Mouse (Mus musculus): ENCODE measurements around the gene Siglecf. TPM values are rescaled to one million over a fixed set of nuclear protein-coding genes. Genes with fewer than 3 reads are reported as not detected.

Siglecf gene
- polyA plus RNA-seq, 1 experiment from 2014 or later: 0.18 TPM

DNA sequence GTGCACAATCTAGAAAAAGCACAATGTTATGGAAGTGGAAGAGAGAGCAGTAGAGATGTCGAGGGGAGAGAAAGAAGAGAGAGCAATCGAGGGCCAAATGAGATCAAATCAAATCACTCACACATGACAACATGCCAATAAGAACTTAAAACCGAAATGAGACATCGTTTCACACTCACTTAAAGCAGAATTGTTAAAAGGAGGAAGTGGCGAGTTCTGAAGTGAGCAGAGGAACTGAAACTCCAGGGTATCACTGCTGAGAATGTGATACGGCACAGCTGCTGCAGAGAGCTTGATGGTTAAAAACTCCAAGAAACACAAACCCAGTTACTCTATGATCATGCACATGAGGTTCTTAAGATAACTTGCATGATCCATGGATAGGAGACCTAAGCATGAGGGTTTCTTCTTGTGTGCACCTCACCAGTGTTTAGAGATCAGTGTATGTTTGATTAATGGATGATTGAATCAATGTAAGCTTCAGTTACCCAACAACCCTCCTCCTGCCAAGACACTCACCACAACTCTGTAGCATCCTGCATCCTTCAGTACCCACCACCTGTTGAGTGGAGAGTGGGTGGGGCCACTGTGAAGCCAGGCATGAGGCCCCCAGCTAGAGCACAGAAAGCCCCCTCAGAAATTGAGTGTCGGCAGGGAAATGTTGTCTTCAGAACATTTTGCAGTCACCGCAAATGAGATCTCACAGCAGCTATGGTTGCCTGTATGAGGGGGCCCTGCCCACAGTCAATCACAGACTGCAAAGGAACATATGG, 41.4 kb downstream of the Siglecf start:
- no peaks in the 10 kb centered on the region for H3K27me3 ChIP-seq
- H3K9ac ChIP-seq: no peak overlapping the region
- no peak overlapping the region for H3K4me2 ChIP-seq
- 0 out of 2 replicates have a peak, but pooled peaks cover 3% of the 10 kb centered on the region for H3K9me3 ChIP-seq (replicated peaks)
- H3K36me3 ChIP-seq: no peaks in the 10 kb centered on the region
- H3K4me3 ChIP-seq (replicated peaks): no peak overlapping the region
- no peaks in the 10 kb centered on the region for H3K4me1 ChIP-seq
- WGBS: 71% methylated on average over 8 of the region's 8 CpGs
- no peak for ATAC-seq (replicated peaks; ENCODE audit: low FRiP score)
- no peak overlapping the region for H3K27ac ChIP-seq

DNA sequence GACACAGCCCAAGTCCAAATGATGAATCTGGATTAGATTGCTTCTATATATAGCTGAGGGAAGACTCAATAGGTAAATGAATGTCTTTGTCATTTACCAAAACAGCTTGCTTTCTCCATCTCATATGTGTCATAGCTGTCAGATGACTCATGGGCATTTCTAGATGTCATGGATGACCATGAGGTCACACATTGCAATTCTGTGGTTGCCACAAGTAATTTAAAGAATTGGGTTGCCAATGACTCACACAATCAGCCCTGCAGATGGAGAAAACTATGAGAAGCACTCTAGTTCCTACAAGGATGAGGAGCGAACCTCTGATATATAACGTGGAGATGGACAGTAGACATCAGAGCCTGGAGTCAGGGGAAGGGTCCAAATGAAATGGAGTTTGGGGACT, 48.4 kb downstream of the Siglecf start:
- Histone ChIP-seq H3K36me3 (no peaks in the 10 kb centered on the region), H3K4me1 (no peaks in the 10 kb centered on the region), H3K4me2 (no peak overlapping the region), H3K27me3 (no peaks in the 10 kb centered on the region), H3K4me3 (replicated peaks) (no peak overlapping the region), H3K9ac (no peak overlapping the region), H3K27ac (no peak overlapping the region), H3K9me3 (replicated peaks) (no peaks in the 10 kb centered on the region)
- ATAC-seq (replicated peaks; ENCODE audit: low FRiP score): no peak
- 77% methylated on average over 2 of the region's 2 CpGs for WGBS

DNA sequence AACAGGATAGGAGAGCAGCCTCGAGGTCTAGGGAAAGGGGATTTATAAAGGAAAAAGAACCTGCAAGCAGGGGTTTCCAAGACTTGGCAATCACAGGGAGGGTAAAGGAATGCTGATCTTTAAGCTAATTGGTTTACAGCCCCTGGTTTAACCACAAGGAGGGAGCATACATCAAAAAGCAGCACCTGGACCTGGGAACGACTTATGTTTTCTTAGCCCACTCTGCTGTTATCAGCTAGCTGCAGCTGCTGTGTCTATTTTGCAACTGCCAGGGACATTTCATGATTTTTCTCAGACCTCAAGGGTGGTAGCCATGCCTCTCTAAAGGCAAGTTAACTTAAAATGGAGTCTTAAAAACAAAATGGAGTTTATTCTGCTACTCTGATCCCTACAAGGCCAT, 51.6 kb downstream of the Siglecf start:
- Histone ChIP-seq H3K27me3 (no peaks in the 10 kb centered on the region), H3K36me3 (no peaks in the 10 kb centered on the region), H3K9ac (no peak overlapping the region), H3K4me2 (no peak overlapping the region), H3K4me3 (replicated peaks) (no peak overlapping the region), H3K4me1 (no peaks in the 10 kb centered on the region), H3K27ac (no peak overlapping the region), H3K9me3 (replicated peaks) (no peaks in the 10 kb centered on the region)
- ATAC-seq (replicated peaks; ENCODE audit: low FRiP score): no peak
- 14% methylated on average over 2 of the region's 2 CpGs for WGBS

DNA sequence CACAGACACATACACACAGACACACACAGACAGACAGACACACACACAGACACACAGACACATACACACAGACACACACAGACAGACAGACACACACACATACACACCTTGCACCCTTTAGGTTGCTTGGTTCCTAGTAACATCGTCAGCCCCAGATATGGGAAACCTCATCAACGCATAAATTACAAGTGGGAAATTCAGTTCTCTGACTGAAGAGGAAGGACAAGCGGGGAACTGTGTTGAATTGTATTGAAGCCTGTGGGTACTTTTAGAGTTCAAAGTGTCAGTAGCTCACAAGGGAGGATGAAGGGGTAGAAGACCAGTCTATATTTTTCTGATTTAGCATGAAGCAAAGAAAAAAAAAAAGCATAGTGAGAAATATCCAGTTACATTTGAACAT, 56.4 kb downstream of the Siglecf start:
- no peak for ATAC-seq (replicated peaks; ENCODE audit: low FRiP score)
- Histone ChIP-seq H3K9me3 (replicated peaks) (no peaks in the 10 kb centered on the region), H3K27ac (no peak overlapping the region), H3K27me3 (no peaks in the 10 kb centered on the region), H3K36me3 (no peaks in the 10 kb centered on the region), H3K9ac (no peak overlapping the region), H3K4me1 (0 out of 2 replicates have a peak, but pooled peaks cover 5% of the 10 kb centered on the region), H3K4me3 (replicated peaks) (no peak overlapping the region), H3K4me2 (no peak overlapping the region)
- 73% methylated on average over 3 of the region's 3 CpGs for WGBS

DNA sequence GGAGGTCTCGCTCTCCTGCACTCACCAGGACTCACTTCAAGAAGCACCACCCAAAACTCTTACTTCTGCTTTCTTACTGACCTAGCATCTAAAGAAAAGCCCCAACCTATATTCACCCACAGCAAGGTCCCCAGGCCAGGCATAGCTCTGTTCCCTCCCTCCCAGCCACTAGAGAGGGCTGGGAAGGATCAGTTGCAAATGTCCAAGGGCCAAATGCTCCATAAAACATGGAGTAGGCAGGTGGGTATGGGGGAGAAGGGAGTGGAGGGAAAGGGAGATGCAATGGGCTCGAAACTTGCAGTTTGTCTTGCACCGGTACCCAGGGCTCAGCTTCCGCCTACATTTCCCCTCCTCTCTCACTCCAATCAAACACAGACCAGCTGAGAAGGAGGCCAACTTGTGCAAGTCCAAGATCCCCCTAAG, 57.0 kb downstream of the Siglecf start, which contains the start of gene Siglecg:
TSS of gene Siglecg (plus strand) at position 74 of the 423 bp plus-strand sequence.
- ATAC-seq (replicated peaks; ENCODE audit: low FRiP score): peak; percentile 77
- Histone ChIP-seq H3K36me3 (no peaks in the 10 kb centered on the region), H3K4me3 (replicated peaks) (no peak within 1 kb of the TSS), H3K4me2 (no peak within 1 kb of the TSS), H3K27me3 (no peaks in the 10 kb centered on the region), H3K4me1 (0 out of 2 replicates have a peak, but pooled peaks cover 5% of the 10 kb centered on the region), H3K9ac (no peak within 1 kb of the TSS), H3K9me3 (replicated peaks) (no peaks in the 10 kb centered on the region), H3K27ac (0 out of 2 replicates have a peak within 1 kb of the TSS, but pooled peaks have one; percentile 13)
- 39% methylated on average over 4 of the region's 4 CpGs for WGBS

DNA sequence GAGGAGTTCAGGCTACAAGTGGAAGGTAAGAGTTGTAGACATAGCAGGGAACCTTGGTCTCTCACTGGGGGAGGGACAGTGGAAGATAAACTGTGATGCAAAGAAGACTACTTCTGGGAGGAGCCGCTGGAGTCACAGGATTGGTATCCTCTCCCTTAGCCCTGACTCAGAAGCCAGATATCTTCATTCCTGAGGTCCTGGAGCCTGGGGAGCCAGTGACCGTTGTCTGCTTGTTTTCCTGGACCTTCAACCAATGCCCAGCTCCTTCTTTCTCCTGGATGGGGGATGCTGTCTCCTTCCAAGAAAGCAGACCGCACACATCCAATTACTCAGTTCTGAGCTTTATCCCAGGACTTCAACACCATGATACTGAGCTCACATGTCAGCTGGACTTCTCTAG, 57.9 kb downstream of the Siglecf start:
- no peak overlapping the region for H3K9ac ChIP-seq
- no peak overlapping the region for H3K4me2 ChIP-seq
- 0 out of 2 replicates have a peak overlapping the region, but pooled peaks have one; percentile 13 for H3K27ac ChIP-seq
- WGBS: 69% methylated on average over 3 of the region's 3 CpGs
- no peak overlapping the region for H3K4me3 ChIP-seq (replicated peaks)
- ATAC-seq (replicated peaks; ENCODE audit: low FRiP score): no peak
- H3K9me3 ChIP-seq (replicated peaks): no peaks in the 10 kb centered on the region
- H3K27me3 ChIP-seq: no peaks in the 10 kb centered on the region
- H3K36me3 ChIP-seq: no peaks in the 10 kb centered on the region
- H3K4me1 ChIP-seq: 0 out of 2 replicates have a peak, but pooled peaks cover 5% of the 10 kb centered on the region

Other genes with a start within 250 kb of the Siglecf start
- gene Zfp936, start 237.1 kb upstream of the Siglecf start, polyA plus RNA-seq (2015; fragmentation: Nextera tagmentation; extraction: Ambion mirVana): not detected in 2 replicates
- gene Zfp715, start 38.0 kb upstream of the Siglecf start, polyA plus RNA-seq (2015; fragmentation: Nextera tagmentation; extraction: Ambion mirVana): 13.1 and 14.1 TPM in 2 replicates
- 1.8 and 2.0 TPM in 2 replicates for gene Siglecg, start 56.9 kb downstream of the Siglecf start, polyA plus RNA-seq (2015; fragmentation: Nextera tagmentation; extraction: Ambion mirVana)
- not detected in 2 replicates for gene Lim2, start 76.3 kb downstream of the Siglecf start, polyA plus RNA-seq (2015; fragmentation: Nextera tagmentation; extraction: Ambion mirVana)
- gene Nkg7, start 85.7 kb downstream of the Siglecf start, polyA plus RNA-seq (2015; fragmentation: Nextera tagmentation; extraction: Ambion mirVana): 0.32 TPM in 1 of 2 replicates, not detected in the other
- not detected in 2 replicates for gene Cldnd2, start 89.4 kb downstream of the Siglecf start, polyA plus RNA-seq (2015; fragmentation: Nextera tagmentation; extraction: Ambion mirVana)
- gene Etfb, start 92.7 kb downstream of the Siglecf start, polyA plus RNA-seq (2015; fragmentation: Nextera tagmentation; extraction: Ambion mirVana): 348 and 355 TPM in 2 replicates
- gene Gm45233, start 92.8 kb downstream of the Siglecf start, polyA plus RNA-seq (2015; fragmentation: Nextera tagmentation; extraction: Ambion mirVana): 0.35 and 0.66 TPM in 2 replicates
- 4.6 and 5.4 TPM in 2 replicates for gene Vsig10l, start 111.8 kb downstream of the Siglecf start, polyA plus RNA-seq (2015; fragmentation: Nextera tagmentation; extraction: Ambion mirVana)
- gene Iglon5, start 138.7 kb downstream of the Siglecf start, polyA plus RNA-seq (2015; fragmentation: Nextera tagmentation; extraction: Ambion mirVana): 0.40 and 0.45 TPM in 2 replicates
- not detected in 2 replicates for gene 4931406B18Rik, start 154.6 kb downstream of the Siglecf start, polyA plus RNA-seq (2015; fragmentation: Nextera tagmentation; extraction: Ambion mirVana)
- gene Cd33, start 193.1 kb downstream of the Siglecf start, polyA plus RNA-seq (2015; fragmentation: Nextera tagmentation; extraction: Ambion mirVana): 0.75 and 1.1 TPM in 2 replicates
- 3.7 TPM in 2 replicates for gene Zfp658, start 210.9 kb downstream of the Siglecf start, polyA plus RNA-seq (2015; fragmentation: Nextera tagmentation; extraction: Ambion mirVana)
- 12.4 and 12.6 TPM in 2 replicates for gene Zfp719, start 228.3 kb downstream of the Siglecf start, polyA plus RNA-seq (2015; fragmentation: Nextera tagmentation; extraction: Ambion mirVana)